Mouse (Mus musculus) testis, adult 2 months (tissue): ENCODE measurements around the gene Epha6. TPM values are rescaled to one million over a fixed set of nuclear protein-coding genes. Genes with fewer than 3 reads are reported as not detected.

Experiments
- H3K27ac ChIP-seq: fragments of 200-500 bp; 2 replicates; pipeline ENCODE4 v1.5.1; 2012; ENCODE audit warnings: low read depth, low read length; ENCODE audit not compliant: control insufficient read depth, insufficient read depth
- H3K27me3 ChIP-seq: fragments of 200-500 bp; 2 replicates; pipeline ENCODE4 v1.6.1; 2012; ENCODE audit warnings: mild to moderate bottlenecking, low read length, moderate library complexity; ENCODE audit not compliant: control insufficient read depth, insufficient read depth
- H3K36me3 ChIP-seq: fragments of 200-500 bp; 2 replicates; pipeline ENCODE4 v1.6.1; 2012; ENCODE audit warnings: mild to moderate bottlenecking, low read length; ENCODE audit not compliant: control insufficient read depth, insufficient read depth
- H3K4me1 ChIP-seq: fragments of 200-500 bp; 2 replicates; pipeline ENCODE4 v1.6.1; 2012; ENCODE audit warnings: low read length; ENCODE audit not compliant: control insufficient read depth, insufficient read depth
- H3K4me3 ChIP-seq: fragments of 200-500 bp; 2 replicates; pipeline ENCODE4 v1.5.1; 2012; ENCODE audit warnings: low read depth, mild to moderate bottlenecking, low read length, moderate library complexity, mixed read lengths; ENCODE audit not compliant: control insufficient read depth
- CTCF ChIP-seq: fragments of 200-500 bp; IDR thresholded peaks from 2 replicates; pipeline ENCODE4 v1.5.1; 2012; ENCODE audit warnings: low read depth, mild to moderate bottlenecking, inconsistent platforms, low read length, moderate library complexity; ENCODE audit not compliant: control insufficient read depth, insufficient read depth, insufficient replicate concordance
- POLR2A ChIP-seq: fragments of 200-500 bp; IDR thresholded peaks from 2 replicates; pipeline ENCODE4 v1.6.1; 2012; ENCODE audit warnings: low read depth, mild to moderate bottlenecking, inconsistent platforms, low read length, moderate library complexity; ENCODE audit not compliant: control insufficient read depth
- polyA plus RNA-seq: library from polyadenylated mRNA; depleted of rRNA; stranded (reverse); fragments of >200 nt; gene quantifications from 2 replicates; pipeline ENCODE4 v1.2.3, GENCODE M21; 2012

Gene Epha6
- polyA plus RNA-seq, 1 experiment: 1.0 TPM

DNA sequence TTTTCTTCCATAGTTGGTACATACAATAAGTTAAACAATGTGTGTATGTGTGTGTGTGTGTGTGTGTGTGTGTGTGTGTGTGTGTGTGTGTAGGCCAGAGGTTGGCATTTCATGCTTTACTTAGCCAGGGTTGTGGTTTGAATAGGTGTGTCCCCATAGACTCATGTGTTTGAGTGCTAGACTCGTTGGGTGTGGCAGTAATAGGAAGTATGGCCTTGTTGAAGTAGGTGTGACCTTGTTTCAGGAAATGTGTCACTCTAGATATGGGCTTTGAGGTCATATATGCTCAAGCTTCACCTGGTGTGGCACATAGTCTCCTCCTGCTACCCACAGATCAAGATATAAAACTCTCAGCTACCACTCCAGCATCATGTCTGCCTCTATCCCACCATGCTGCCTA is 577.0 kb downstream of the Epha6 start:
- no peaks in the 10 kb centered on the region for H3K4me1 ChIP-seq
- TF ChIP-seq POLR2A: no peak
- TF ChIP-seq CTCF: no peak
- H3K27ac ChIP-seq: no peak overlapping the region
- no peak overlapping the region for H3K4me3 ChIP-seq
- no peaks in the 10 kb centered on the region for H3K27me3 ChIP-seq
- H3K36me3 ChIP-seq: no peaks in the 10 kb centered on the region

DNA sequence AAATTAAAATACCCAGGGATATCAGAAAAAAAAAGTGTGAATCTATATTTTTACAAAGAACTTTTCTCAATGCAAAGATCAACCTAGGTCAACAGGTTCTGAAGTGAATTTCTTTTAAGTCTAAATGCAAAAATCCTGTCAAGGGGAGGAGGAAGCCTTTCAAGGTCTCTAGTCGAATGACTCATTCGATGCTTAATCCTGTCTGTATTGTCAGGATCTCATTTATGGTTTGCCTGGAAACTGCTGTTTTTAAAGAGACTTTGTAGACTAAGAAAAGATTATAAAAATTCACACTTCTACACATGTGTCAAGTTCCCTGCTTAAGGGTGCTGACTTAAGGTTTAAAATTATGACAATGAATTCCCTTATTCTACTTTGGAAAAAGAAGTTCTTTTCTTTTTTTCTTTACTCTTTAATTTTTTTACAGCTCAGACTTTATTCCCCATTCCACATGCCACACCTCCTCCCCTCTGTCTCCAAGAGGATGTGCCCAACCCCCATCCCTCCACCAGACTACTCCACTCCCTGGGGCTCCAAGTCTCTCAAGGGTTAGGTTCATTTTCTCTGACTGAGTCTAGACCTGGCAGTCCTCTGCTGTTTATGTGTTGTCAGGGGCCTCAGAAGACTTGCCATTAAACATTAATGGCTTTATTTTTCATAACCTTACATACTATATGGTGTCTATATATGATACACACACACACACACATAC is 598.3 kb downstream of the Epha6 start:
- TF ChIP-seq POLR2A (no peak), CTCF (no peak)
- no peaks in the 10 kb centered on the region for H3K4me1 ChIP-seq
- no peak overlapping the region for H3K27ac ChIP-seq
- no peaks in the 10 kb centered on the region for H3K27me3 ChIP-seq
- no peak overlapping the region for H3K4me3 ChIP-seq
- no peaks in the 10 kb centered on the region for H3K36me3 ChIP-seq

DNA sequence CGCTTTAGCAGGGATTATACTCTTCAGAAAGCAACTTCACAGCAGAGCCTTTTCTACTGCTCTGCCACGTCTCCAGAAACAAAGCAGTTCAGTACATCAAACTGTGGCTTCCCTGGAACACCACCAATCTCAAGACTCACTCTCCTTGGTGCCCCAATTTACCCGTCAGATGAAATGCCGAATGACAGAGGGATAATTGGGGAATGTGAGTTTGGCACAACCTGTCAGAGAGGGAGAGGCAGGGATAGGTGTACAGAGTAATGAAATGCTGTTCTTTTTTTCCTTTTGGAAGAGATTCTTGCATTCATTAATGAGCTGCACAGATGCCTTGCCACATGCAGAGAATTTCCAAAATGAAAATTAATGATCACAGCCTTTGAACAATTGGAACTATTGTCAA is 635.5 kb downstream of the Epha6 start:
- H3K27ac ChIP-seq: no peak overlapping the region
- TF ChIP-seq POLR2A: no peak
- no peak for TF ChIP-seq CTCF
- no peak overlapping the region for H3K4me3 ChIP-seq
- H3K4me1 ChIP-seq: no peaks in the 10 kb centered on the region
- H3K36me3 ChIP-seq: no peaks in the 10 kb centered on the region
- no peaks in the 10 kb centered on the region for H3K27me3 ChIP-seq

DNA sequence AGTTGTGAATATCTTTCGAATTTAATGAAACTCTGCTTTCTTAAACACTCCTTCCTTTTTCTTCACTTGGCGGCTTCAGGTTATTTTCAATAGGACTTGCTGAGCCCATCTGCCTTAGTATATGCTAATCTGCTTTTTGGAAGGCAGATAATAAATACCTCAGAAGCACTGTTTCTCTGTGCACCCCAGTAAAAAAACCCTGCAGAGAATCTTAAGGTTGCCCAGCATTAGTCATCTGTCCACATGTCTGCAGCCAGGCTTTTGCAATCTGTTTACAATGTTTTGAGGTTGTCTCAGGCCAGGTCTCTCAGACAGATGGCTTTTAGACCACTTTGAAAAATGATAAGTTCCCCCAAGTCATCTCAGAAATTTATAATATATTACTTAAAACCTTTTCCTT is 649.6 kb downstream of the Epha6 start:
- H3K36me3 ChIP-seq: no peaks in the 10 kb centered on the region
- no peaks in the 10 kb centered on the region for H3K4me1 ChIP-seq
- no peak overlapping the region for H3K27ac ChIP-seq
- no peak for TF ChIP-seq CTCF
- no peaks in the 10 kb centered on the region for H3K27me3 ChIP-seq
- no peak overlapping the region for H3K4me3 ChIP-seq

DNA sequence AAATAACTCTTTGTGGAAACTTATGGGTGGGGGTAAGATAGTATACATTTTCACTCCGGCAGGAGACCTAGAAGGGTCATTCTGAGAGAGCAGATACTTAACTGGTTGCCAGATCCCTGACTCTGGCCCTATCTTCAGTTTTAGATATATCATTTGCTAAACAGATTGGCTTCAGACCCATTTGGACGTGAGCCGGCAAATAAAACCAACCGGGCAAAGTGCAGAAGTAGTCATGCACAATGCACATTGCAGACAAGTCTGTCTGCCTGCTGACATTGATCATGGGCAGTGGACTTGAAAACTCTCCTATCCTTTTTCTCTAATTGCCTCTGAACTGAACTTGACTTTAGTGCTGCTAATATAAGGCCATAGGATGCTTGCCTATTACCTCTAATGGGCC is 681.6 kb downstream of the Epha6 start:
- Histone ChIP-seq H3K4me1 (no peaks in the 10 kb centered on the region), H3K27ac (no peak overlapping the region), H3K27me3 (no peaks in the 10 kb centered on the region), H3K4me3 (no peak overlapping the region), H3K36me3 (no peaks in the 10 kb centered on the region)
- TF ChIP-seq POLR2A (no peak), CTCF (no peak)

DNA sequence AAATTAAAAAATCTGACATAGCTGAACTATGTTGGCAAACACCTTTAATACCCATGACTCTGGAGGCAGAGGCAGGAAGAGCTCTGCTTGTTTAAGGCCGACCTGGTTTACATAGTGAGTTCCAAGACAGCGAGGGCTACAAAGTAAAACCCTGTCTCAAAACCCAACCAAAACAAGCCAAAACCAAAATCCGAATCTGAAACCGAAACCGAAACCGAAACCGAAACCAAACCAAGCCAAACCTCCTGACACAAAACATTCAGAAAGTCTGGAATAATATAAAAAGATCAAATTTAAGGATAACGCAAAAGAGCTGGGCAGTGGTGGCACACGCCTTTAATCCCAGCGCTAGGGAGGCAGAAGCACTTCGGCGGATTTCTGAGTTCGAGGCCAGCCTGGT is 725.3 kb downstream of the Epha6 start:
- Histone ChIP-seq H3K27me3 (no peaks in the 10 kb centered on the region), H3K4me1 (no peaks in the 10 kb centered on the region), H3K27ac (no peak overlapping the region), H3K36me3 (no peaks in the 10 kb centered on the region), H3K4me3 (no peak overlapping the region)
- no peak for TF ChIP-seq CTCF
- TF ChIP-seq POLR2A: no peak

DNA sequence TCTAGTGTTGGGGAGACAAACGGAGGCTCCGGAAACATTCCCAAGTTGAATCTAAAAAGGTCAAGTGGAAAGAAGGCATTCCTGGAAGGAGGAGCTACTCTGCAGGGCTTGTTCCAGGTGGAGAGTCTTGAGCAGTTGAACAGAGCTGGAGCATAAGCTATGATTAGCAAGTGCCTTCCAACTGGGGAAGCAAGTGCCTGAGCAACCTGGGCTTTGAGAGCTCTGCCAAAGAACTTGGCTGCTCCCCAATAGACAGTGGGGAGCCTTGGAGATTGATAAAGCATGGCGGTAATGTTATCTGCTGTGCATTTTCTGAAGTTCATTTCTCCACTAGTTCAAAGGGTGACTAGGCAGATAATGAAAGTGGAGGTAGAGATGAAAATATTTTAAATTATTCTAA is 733.5 kb downstream of the Epha6 start:
- TF ChIP-seq POLR2A: no peak
- TF ChIP-seq CTCF: no peak
- Histone ChIP-seq H3K36me3 (no peaks in the 10 kb centered on the region), H3K4me3 (no peak overlapping the region), H3K27ac (no peak overlapping the region), H3K4me1 (no peaks in the 10 kb centered on the region), H3K27me3 (no peaks in the 10 kb centered on the region)
